Mouse (Mus musculus): ENCODE measurements at regions not wholly inside any gene's neighbourhood (a gene's known extent, or its start where the extent isn't known, plus 50 kb on each side); places are given as distances from the start of the nearest gene placed in this dataset.
A peak's percentile ranks its signal among the peaks of the same experiment; 100 is the strongest.

DNA sequence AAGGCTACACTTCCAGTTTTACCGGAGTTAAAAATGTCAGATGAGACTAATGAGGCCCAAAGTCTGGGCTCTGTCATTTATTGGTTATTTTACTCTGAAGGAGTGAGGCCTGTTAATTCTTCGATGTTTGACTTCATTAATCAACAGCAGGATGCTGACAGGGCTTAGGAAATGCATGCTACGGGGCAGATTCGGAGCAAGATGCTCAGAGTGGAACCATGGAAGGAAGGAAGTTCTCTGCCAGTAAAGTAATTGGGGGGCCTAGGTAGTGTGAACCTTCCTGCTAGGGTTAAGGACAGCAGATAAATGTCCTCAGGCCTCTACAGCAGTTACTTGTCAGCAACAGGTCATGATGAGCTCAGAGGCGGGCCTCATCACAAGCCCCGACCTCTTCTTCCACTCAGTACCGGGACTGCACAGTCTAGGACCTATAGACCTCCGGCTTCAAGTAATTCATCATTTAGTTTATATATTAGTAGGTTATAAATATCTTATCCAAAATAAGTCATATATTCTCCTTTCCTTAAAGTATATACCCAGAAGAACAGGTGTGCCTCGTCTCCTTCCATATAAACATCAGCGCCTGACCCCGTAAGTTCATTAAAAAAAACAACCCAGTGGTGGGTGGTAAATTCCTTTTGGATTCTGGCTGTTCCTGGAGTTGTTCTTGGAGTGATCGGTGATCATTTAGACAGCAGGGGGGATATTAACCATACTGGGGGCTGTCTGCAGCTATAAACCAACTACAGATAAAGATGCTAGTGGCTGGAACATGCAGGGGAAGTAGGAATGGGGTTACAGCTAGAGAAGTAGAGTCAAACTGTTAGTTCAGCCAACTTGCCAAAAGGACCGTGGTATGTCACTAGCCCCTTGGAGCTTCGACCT lies 124.9 kb upstream of the Egflam start:
- H3K36me3 ChIP-seq = no peaks in the 10 kb centered on the region
- 89% methylated on average over 14 of the region's 14 CpGs for WGBS

DNA sequence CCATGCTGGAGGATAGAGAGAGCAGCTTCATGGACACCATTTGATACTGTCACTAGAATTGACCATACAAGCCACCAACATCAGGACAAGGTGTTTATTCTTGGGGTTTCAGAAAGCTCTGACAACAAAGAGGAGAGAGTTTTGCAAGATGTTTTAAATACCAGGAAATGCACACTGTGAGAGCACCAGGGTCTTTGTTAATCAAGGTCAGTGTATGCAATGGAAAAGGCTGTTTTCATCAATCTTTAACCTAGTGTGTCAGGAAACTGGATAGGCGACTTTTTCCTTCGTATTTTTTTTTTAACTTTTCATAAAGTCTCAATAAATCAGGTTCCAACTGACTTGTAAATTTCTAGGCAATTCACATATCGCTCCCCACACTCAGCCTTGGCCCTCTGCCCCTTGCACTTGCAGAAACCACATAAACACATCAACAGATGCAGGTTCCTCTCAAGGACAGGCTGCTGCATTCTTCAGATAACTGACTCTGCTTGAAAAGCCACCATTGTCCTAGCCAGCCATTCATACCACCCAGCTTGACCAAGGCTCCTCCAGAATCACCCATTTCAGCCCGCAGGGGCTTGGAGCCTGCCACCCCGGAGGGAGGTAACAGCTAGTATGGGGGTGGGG lies 132.9 kb upstream of the Egflam start:
- Histone ChIP-seq H3K9ac (replicated peaks) (no peak overlapping the region), H3K36me3 (no peaks in the 10 kb centered on the region), H3K9me3 (no peaks in the 10 kb centered on the region), H3K4me1 (no peaks in the 10 kb centered on the region), H3K27me3 (no peaks in the 10 kb centered on the region), H3K27ac (replicated peaks) (no peak overlapping the region), H3K4me3 (no peak overlapping the region), H3K4me2 (replicated peaks) (no peak overlapping the region)
- ATAC-seq (replicated peaks) = no peak
- 29% methylated on average over 5 of the region's 5 CpGs for WGBS

More for the DNA sequence above, 124.9 kb upstream of the Egflam start:
- H3K4me1 ChIP-seq = no peaks in the 10 kb centered on the region
- H3K27ac ChIP-seq (replicated peaks) = no peak overlapping the region
- ATAC-seq (replicated peaks) = no peak
- no peak overlapping the region for H3K9ac ChIP-seq (replicated peaks)
- H3K4me2 ChIP-seq (replicated peaks) = no peak overlapping the region
- H3K4me3 ChIP-seq = no peak overlapping the region
- H3K27me3 ChIP-seq = no peaks in the 10 kb centered on the region
- no peaks in the 10 kb centered on the region for H3K9me3 ChIP-seq

DNA sequence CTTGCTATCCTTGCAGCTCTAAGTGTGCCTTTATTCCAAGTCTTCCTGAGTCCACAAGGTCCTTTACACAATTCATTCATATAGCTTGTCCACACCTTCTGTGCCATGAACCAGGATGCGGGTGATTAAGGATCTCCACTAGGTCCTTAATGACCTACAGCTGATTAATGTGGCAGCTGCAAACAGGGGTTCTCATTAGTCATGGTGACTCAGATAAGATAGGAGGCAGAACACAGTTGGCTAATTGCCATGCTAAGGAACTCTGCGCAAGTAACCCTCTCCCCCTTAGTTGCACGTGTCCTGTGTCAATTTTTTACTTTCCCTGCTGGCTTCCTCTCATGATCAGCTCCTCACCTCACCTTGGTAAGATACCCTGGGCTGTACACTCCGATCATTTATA lies 139.7 kb upstream of the Egflam start:
- no peaks in the 10 kb centered on the region for H3K36me3 ChIP-seq
- no peaks in the 10 kb centered on the region for H3K4me1 ChIP-seq
- H3K9ac ChIP-seq (replicated peaks) = no peak overlapping the region
- no peak overlapping the region for H3K4me2 ChIP-seq (replicated peaks)
- no peaks in the 10 kb centered on the region for H3K27me3 ChIP-seq
- no peak overlapping the region for H3K4me3 ChIP-seq
- WGBS = 85% methylated on average over 4 of the region's 4 CpGs
- no peaks in the 10 kb centered on the region for H3K9me3 ChIP-seq
- H3K27ac ChIP-seq (replicated peaks) = no peak overlapping the region
- no peak for ATAC-seq (replicated peaks)

DNA sequence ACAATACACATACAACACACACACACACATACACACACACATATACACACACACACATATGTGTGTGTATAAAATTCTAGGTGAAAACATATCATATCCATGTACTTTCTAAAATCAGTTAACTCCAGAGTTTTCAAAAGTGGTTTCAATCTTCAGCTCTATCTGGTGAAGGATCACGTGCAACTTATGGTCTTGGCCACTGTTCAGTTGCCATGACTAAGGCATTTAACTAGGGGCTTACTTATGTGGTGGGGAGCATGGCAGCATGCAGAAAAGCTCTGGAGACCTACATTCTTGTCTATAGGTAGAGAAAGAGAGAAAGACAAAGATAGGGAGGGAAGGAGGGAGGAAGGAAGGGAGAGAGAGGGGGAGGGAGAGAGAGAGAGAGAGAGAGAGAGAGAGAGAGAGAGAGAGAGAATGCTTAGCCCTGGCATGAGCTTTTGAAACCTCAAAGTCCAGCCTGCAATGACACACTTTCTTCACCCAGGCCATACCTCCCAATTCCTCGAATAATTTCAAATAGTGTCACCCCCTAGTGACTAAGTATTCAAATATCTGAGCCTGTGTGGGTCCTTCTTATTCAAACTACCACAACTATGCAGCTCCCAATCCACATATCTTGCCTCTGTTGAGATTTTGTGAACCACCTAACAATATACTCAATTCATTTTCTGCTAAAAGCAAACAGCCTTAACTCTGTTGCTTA lies 155.1 kb upstream of the Egflam start:
- 83% methylated on average over 2 of the region's 2 CpGs for WGBS

DNA sequence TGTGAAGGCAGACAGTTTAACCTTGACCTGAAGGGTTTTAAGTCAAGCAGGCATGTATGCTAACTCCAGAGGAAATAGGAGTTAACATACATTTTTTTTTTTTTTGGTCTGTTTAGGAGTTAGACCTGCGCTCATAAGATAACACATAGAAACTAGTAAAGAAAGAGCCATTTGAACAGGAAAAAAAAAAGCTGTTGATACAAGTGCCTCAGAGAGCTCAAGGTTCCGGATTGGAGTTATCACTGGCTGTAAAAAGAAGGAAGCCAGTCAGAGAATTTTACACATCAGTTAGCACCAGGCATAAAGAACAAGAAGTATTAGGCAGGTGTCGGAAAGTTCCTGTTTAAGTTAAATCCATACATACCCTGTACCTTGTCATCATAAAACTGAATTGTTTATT lies 156.2 kb upstream of the Egflam start:
- H3K27ac ChIP-seq (replicated peaks) = no peak overlapping the region
- no peaks in the 10 kb centered on the region for H3K9me3 ChIP-seq
- no peak overlapping the region for H3K9ac ChIP-seq (replicated peaks)
- WGBS = 92% methylated on average over 3 of the region's 3 CpGs
- H3K4me2 ChIP-seq (replicated peaks) = no peak overlapping the region
- ATAC-seq (replicated peaks) = no peak
- no peaks in the 10 kb centered on the region for H3K36me3 ChIP-seq
- no peaks in the 10 kb centered on the region for H3K4me1 ChIP-seq
- no peaks in the 10 kb centered on the region for H3K27me3 ChIP-seq
- H3K4me3 ChIP-seq = no peak overlapping the region

More for the DNA sequence above, 155.1 kb upstream of the Egflam start:
- H3K9ac ChIP-seq (replicated peaks) = no peak overlapping the region
- H3K4me1 ChIP-seq = no peaks in the 10 kb centered on the region
- ATAC-seq (replicated peaks) = no peak
- no peak overlapping the region for H3K4me3 ChIP-seq
- H3K9me3 ChIP-seq = no peaks in the 10 kb centered on the region
- no peak overlapping the region for H3K27ac ChIP-seq (replicated peaks)
- H3K36me3 ChIP-seq = no peaks in the 10 kb centered on the region
- H3K4me2 ChIP-seq (replicated peaks) = no peak overlapping the region
- H3K27me3 ChIP-seq = no peaks in the 10 kb centered on the region

DNA sequence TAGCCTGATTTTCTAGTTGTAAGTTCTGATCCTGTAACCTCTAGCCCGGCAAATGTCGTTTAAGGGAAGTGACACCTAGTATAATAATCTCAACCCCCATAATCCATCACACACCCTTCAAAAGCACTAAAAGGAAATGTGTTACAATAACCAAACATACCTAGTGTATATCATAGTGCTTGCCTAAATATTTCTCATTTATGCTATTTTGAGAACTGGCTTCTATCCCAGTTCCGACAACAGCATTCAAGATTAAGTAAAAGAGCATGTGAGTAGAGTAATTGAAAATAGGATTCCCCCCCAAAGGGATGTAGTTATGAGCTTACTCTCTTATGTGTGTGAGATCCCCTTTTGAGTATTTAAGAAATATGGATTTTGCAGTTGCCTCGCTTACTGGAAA lies 165.1 kb upstream of the Egflam start:
- Histone ChIP-seq H3K4me2 (replicated peaks) (no peak overlapping the region), H3K36me3 (no peaks in the 10 kb centered on the region), H3K9me3 (no peaks in the 10 kb centered on the region), H3K27me3 (no peaks in the 10 kb centered on the region), H3K27ac (replicated peaks) (no peak overlapping the region), H3K4me1 (no peaks in the 10 kb centered on the region), H3K9ac (replicated peaks) (no peak overlapping the region), H3K4me3 (no peak overlapping the region)
- 72% methylated on average over 4 of the region's 4 CpGs for WGBS
- no peak for ATAC-seq (replicated peaks)

DNA sequence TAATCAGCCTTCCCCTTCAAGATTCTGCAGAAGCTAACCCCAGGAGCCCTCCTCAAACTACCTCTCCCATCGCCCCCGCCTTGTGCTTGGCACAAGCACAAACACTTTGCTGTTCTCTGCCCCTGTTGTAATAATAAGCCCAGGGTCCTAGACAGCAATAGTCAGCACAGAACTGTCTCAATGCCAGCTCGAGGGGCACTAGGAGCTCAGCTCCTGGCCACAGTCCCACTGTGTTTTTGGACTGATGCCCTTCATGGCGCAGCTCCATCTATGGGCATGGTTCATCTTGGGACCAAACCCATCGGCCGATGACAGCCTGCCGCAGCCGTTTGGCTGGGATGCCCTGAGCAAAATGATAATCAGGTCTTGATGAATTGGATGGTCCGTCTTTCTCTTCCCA lies 165.5 kb upstream of the Egflam start:
- H3K4me3 ChIP-seq = no peak overlapping the region
- ATAC-seq (replicated peaks) = peak; percentile 69
- 49% methylated on average over 9 of the region's 9 CpGs for WGBS
- H3K27ac ChIP-seq (replicated peaks) = no peak overlapping the region
- no peaks in the 10 kb centered on the region for H3K27me3 ChIP-seq
- H3K9ac ChIP-seq (replicated peaks) = no peak overlapping the region
- no peak overlapping the region for H3K4me2 ChIP-seq (replicated peaks)
- no peaks in the 10 kb centered on the region for H3K36me3 ChIP-seq
- no peaks in the 10 kb centered on the region for H3K4me1 ChIP-seq
- no peaks in the 10 kb centered on the region for H3K9me3 ChIP-seq

DNA sequence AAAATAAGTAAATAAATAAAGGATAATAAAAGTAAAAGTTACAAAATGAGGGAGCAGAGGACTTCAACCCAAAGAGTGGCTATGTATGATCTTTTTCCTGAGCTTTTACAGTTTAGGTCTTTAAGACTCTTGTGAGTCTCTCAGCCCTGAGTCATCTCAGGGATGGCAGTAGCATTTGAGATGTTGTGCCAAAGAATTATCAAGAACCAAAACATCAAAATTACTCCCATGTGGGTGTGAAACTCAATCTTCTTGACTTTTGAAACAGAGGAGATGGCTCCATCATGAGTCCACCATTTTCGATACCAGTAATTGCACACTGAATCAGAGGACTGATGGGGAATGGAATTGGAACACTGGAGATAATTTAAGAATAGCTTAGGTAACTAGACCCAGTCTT lies 174.0 kb upstream of the Egflam start:
- no peak overlapping the region for H3K27ac ChIP-seq (replicated peaks)

DNA sequence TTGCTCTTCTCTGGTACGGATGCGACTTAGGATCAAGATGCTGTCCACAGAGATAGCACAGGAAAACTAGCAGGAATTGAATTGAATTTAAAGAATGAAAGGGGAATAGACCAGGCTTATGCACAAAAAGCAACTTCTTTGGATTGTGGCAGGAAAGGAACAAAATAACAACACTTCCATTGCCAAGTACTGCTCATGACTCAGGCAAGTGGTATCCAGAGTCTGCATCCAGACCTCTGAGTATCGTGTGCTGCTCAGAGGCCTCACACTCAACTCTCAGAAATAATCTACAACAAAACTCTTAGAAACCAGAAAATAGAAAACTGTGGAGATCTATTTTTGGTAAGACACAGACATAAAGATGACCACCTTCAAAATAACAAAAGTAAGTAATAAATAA lies 176.1 kb upstream of the Egflam start:
- no peaks in the 10 kb centered on the region for H3K27me3 ChIP-seq
- H3K4me1 ChIP-seq = no peaks in the 10 kb centered on the region
- no peak overlapping the region for H3K4me3 ChIP-seq
- H3K27ac ChIP-seq (replicated peaks) = no peak overlapping the region
- no peak overlapping the region for H3K9ac ChIP-seq (replicated peaks)
- 83% methylated on average over 3 of the region's 3 CpGs for WGBS
- no peak overlapping the region for H3K4me2 ChIP-seq (replicated peaks)
- no peak for ATAC-seq (replicated peaks)
- H3K9me3 ChIP-seq = no peaks in the 10 kb centered on the region
- H3K36me3 ChIP-seq = no peaks in the 10 kb centered on the region

More for the DNA sequence above, 174.0 kb upstream of the Egflam start:
- Histone ChIP-seq H3K36me3 (no peaks in the 10 kb centered on the region), H3K4me1 (no peaks in the 10 kb centered on the region), H3K27me3 (no peaks in the 10 kb centered on the region), H3K4me2 (replicated peaks) (no peak overlapping the region), H3K9me3 (no peaks in the 10 kb centered on the region), H3K4me3 (no peak overlapping the region), H3K9ac (replicated peaks) (no peak overlapping the region)
- ATAC-seq (replicated peaks) = no peak
- WGBS = 96% methylated on average over 1 of the region's 1 CpGs

DNA sequence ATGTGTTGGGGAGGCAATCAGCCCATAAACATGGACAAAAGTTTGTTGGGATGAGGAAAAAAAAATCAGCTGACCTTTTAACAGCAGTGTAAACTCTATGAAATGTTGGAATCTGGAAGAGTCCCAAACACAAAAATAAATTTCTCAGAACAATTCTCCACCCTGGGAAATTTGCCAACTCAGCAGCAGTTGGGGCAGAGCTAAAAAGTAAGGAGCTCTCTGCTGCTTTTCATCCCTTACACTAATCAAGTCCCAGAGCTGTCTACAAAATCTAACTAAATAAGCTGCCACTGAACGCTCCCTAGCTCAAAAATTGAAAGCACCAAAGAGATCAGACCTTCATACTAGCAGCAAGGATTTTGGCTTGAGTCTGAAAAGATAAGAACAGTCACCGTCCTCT lies 176.6 kb upstream of the Egflam start:
- WGBS = 40% methylated on average over 2 of the region's 2 CpGs
- Histone ChIP-seq H3K27me3 (no peaks in the 10 kb centered on the region), H3K4me2 (replicated peaks) (no peak overlapping the region), H3K4me3 (no peak overlapping the region), H3K4me1 (no peaks in the 10 kb centered on the region), H3K27ac (replicated peaks) (no peak overlapping the region), H3K9me3 (no peaks in the 10 kb centered on the region), H3K9ac (replicated peaks) (no peak overlapping the region), H3K36me3 (no peaks in the 10 kb centered on the region)
- no peak for ATAC-seq (replicated peaks)

DNA sequence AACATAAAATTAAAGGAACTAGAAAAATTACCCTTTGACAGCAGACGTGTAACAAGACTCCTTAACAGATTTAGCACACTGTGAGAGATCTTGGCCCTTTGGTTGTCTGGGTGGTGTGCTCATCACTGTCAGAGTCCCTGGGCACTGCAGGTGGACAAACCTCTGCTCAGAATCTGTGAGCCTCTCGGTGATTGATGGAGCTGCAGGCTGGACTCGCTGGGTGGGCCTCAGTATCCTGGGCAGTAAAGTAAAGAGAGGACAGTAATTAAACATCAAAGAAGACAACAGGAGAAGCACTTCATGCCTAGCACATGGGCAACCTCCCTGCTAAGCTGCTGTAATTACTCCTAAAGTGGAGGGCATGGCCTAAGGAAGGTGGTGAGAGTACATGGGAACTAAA lies 180.2 kb upstream of the Egflam start:
- Histone ChIP-seq H3K9ac (replicated peaks) (no peak overlapping the region), H3K27me3 (no peaks in the 10 kb centered on the region), H3K4me1 (no peaks in the 10 kb centered on the region), H3K36me3 (no peaks in the 10 kb centered on the region), H3K4me3 (no peak overlapping the region), H3K4me2 (replicated peaks) (no peak overlapping the region), H3K27ac (replicated peaks) (no peak overlapping the region), H3K9me3 (no peaks in the 10 kb centered on the region)
- 66% methylated on average over 3 of the region's 3 CpGs for WGBS
- ATAC-seq (replicated peaks) = no peak

DNA sequence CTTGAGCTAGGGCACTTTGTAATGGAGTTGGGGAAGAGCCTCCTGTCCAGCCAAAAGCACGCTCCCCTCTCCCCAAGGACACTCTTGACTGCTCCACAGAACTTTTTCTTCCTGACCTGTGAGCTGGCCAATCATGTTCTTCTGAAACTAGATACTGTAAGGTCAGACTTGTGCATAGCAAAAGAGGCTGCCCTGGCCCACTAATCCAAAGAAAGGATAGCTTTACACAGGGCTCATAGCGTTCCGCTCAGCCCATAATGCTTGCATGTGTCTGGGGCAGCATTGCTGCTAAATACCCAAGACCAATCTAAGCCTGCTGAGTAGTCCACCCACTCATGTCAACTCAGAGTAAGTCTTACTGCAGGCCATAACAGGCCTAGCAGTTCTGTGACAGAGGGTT lies 189.0 kb upstream of the Egflam start:
- Histone ChIP-seq H3K4me2 (replicated peaks) (no peak overlapping the region), H3K27ac (replicated peaks) (no peak overlapping the region), H3K4me3 (no peak overlapping the region), H3K9me3 (no peaks in the 10 kb centered on the region), H3K9ac (replicated peaks) (no peak overlapping the region), H3K36me3 (no peaks in the 10 kb centered on the region), H3K27me3 (no peaks in the 10 kb centered on the region), H3K4me1 (no peaks in the 10 kb centered on the region)
- no peak for ATAC-seq (replicated peaks)
- 96% methylated on average over 3 of the region's 3 CpGs for WGBS
